Mouse (Mus musculus) naive thymus-derived CD4-positive, alpha-beta T cell, adult 2 months (primary cell): Measurements from ENCODE around the gene Mrps33.

Source experiments
- DNase-seq: peaks from one replicate; pipeline ENCODE4 v3.0.0-alpha.2; 2011; ENCODE audit warnings: low read depth

Mrps33 gene

GRCm38 (mm10) chr6:39778506-39778905, 32.3 kb downstream of the Mrps33 start:
- no peak for DNase-seq

GRCm38 (mm10) chr6:39776275-39776674, 34.5 kb downstream of the Mrps33 start:
- no peak for DNase-seq

- no peak for DNase-seq
Observed at GRCm38 (mm10) chr6:39775029-39775428, 35.8 kb downstream of the Mrps33 start.

DNA sequence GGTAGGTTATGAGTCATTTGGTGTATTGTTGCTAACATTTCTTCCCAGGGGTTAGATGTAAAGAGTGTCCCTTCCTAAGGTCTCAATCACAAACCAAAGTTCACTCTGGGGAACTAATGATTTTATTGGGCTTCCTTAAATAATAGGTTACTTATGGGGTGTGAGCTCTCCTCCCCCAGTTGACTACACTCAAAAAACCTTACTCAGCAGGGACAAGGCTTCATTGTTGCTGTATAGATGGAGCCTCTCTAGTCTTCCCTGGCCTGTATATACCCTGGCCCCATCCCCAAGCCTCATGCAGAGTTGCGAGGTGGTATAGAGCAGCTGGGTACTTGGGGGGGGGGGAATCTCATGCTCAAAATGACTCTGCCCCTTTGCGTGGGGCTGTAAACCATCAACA, 53.6 kb downstream of the Mrps33 start:
- DNase-seq, result no peak
